Mouse (Mus musculus): ENCODE results near the gene Tas2r126.
"Not testable (repeated sequence)": the region's sequence is repeated elsewhere in the genome, so short reads cannot be mapped to it uniquely, and the experiment has no call there.

The Tas2r126 gene

GRCm38 (mm10) chr6:42434446-42434845 lies at the start of gene Tas2r126:
Tas2r126 (plus strand) TSS chr6:42434535.
- DNase-seq (ENCODE audit: low spot score in 2 of 2), result no peak

GRCm38 (mm10) chr6:42385635-42386034 lies 48.7 kb upstream of the Tas2r126 start:
- peak in 1 of 2 experiments; percentile 53 for DNase-seq (ENCODE audit: low spot score in 2 of 2)

GRCm38 (mm10) chr6:42391796-42392330 lies 42.5 kb upstream of the Tas2r126 start:
- DNase-seq (ENCODE audit: low spot score in 2 of 2), result no peak

- peak in 1 of 2 experiments; percentile 31 for DNase-seq (ENCODE audit: low spot score in 2 of 2)
These were observed 38.1 kb upstream of the Tas2r126 start for GRCm38 (mm10) chr6:42395960-42396809.

- no peak for DNase-seq (ENCODE audit: low spot score in 2 of 2)
These were observed 37.2 kb upstream of the Tas2r126 start for GRCm38 (mm10) chr6:42397041-42397657.

- DNase-seq (ENCODE audit: low spot score in 2 of 2), result no peak
These were observed 36.0 kb upstream of the Tas2r126 start for GRCm38 (mm10) chr6:42398285-42398684.

- DNase-seq (ENCODE audit: low spot score in 2 of 2), result no peak
These were observed 35.3 kb upstream of the Tas2r126 start for GRCm38 (mm10) chr6:42398998-42399397.

- DNase-seq (ENCODE audit: low spot score in 2 of 2), result no peak
These were observed 34.4 kb upstream of the Tas2r126 start, which contains the start of gene Tas2r143 for GRCm38 (mm10) chr6:42399938-42400337. Tas2r143 (plus strand) TSS chr6:42400238.

GRCm38 (mm10) chr6:42405134-42405533 lies 29.2 kb upstream of the Tas2r126 start, which contains the start of gene Tas2r135:
Tas2r135 (plus strand) TSS chr6:42405434.
- DNase-seq (ENCODE audit: low spot score in 2 of 2), result no peak

GRCm38 (mm10) chr6:42419443-42419842 lies 14.9 kb upstream of the Tas2r126 start:
- DNase-seq (ENCODE audit: low spot score in 2 of 2), result no peak

- no peak for DNase-seq (ENCODE audit: low spot score in 2 of 2)
These were observed 12.9 kb upstream of the Tas2r126 start for GRCm38 (mm10) chr6:42421439-42421838.

- DNase-seq (ENCODE audit: low spot score in 2 of 2), result no peak
These were observed 9.9 kb upstream of the Tas2r126 start for GRCm38 (mm10) chr6:42424472-42424871.

- DNase-seq (ENCODE audit: low spot score in 2 of 2), result no peak
These were observed 8.0 kb upstream of the Tas2r126 start for GRCm38 (mm10) chr6:42426337-42426736.

GRCm38 (mm10) chr6:42433554-42433953 lies 781 bp upstream of the Tas2r126 start:
- no peak for DNase-seq (ENCODE audit: low spot score in 2 of 2)

- no peak for DNase-seq (ENCODE audit: low spot score in 2 of 2)
These were observed 1.2 kb downstream of the Tas2r126 start for GRCm38 (mm10) chr6:42435490-42435889.

GRCm38 (mm10) chr6:42441395-42441794 lies 7.1 kb downstream of the Tas2r126 start:
- no peak for DNase-seq (ENCODE audit: low spot score in 2 of 2)

- no peak for DNase-seq (ENCODE audit: low spot score in 2 of 2)
These were observed 10.2 kb downstream of the Tas2r126 start for GRCm38 (mm10) chr6:42444491-42444890.

GRCm38 (mm10) chr6:42447381-42447780 lies 13.0 kb downstream of the Tas2r126 start:
- no peak for DNase-seq (ENCODE audit: low spot score in 2 of 2)

- DNase-seq (ENCODE audit: low spot score in 2 of 2), result no peak
These were observed 30.8 kb downstream of the Tas2r126 start, which contains the start of gene Olfr458 for GRCm38 (mm10) chr6:42465096-42465495. Olfr458 (minus strand) TSS chr6:42465196.

GRCm38 (mm10) chr6:42470542-42470941 lies 36.2 kb downstream of the Tas2r126 start:
- no peak for DNase-seq (ENCODE audit: low spot score in 2 of 2)

GRCm38 (mm10) chr6:42471298-42471697 lies 37.0 kb downstream of the Tas2r126 start:
- DNase-seq (ENCODE audit: low spot score in 2 of 2), result not testable (repeated sequence)

GRCm38 (mm10) chr6:42476235-42476634 lies 41.9 kb downstream of the Tas2r126 start, which contains the start of gene Olfr457:
Olfr457 (minus strand) TSS chr6:42476335.
- no peak for DNase-seq (ENCODE audit: low spot score in 2 of 2)
